Mouse (Mus musculus) telencephalon, adult 2 months (tissue): ENCODE results near the gene Ccndbp1.
"Not testable (repeated sequence)": the region's sequence is repeated elsewhere in the genome, so short reads cannot be mapped to it uniquely, and the experiment has no call there.

Experiments used
- DNase-seq: peaks from one replicate; pipeline ENCODE4 v3.0.0-alpha.2; 2011; ENCODE audit warnings: low read depth, low spot score

Gene Ccndbp1

DNA sequence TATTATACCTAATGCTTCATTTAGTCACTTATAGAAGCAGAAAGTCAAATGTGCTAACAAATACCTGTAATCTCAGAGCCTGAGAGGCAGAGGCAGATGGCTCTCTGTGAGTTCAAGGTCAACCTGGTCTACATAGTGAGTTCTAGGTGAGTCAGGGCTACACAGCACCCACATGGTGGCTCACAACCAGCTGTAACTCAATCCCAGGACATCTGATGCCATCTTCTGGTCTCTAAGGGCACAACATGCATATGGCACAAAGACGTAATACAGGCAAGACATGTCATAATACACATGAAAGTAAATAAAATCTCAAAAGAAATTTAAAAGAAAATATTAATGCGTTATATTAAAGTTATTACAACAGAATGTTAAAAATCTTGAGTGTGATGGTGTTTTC is 4.6 kb upstream of the Ccndbp1 start:
- no peak for DNase-seq

GRCm38 (mm10) chr2:121004018-121004811 is 4.0 kb upstream of the Ccndbp1 start:
- no peak for DNase-seq

- DNase-seq: no peak
Measured at GRCm38 (mm10) chr2:121006986-121007385, 1.2 kb upstream of the Ccndbp1 start.

DNA sequence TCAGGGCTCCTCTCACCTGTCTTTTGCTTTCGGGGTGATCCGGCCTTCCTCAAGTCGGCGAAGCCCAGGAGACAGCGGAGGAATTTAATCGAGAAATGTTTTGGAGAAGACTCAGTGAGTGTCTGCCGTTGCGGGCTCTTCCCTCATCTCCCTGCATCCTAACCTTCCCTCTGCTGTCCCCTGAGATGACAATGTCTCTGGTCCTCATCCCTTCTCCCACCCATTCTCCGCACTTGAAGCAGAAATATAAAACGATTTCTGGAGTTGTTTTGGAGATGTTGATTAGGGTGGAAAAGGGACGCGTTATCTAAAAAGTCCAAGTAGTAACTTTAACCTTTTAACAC is 433 bp downstream of the Ccndbp1 start:
- no peak for DNase-seq

GRCm38 (mm10) chr2:121009071-121009677 is 971 bp downstream of the Ccndbp1 start:
- no peak for DNase-seq

GRCm38 (mm10) chr2:121012676-121013075 is 4.5 kb downstream of the Ccndbp1 start:
- no peak for DNase-seq

- no peak for DNase-seq
Measured at GRCm38 (mm10) chr2:121015507-121015906, 7.3 kb downstream of the Ccndbp1 start.

DNA sequence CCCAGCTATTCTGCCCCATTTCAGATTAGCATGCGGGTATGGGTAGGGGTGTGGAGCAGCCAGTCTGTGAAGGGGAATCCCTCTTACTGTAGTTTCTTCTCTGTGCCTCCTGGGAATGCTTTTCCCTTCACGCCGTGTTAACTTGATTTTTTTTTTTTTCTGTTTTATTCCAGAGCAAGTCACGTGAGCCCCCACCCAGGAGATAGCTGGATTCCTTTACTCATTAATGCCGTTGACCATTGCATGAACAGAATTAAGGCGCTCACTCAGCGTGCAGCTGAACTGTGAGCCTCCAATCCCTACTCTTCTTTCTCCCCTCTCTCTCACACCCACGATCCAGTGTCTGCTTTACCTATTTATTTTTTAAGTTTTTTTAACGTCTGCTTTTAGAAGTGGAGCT is 8.0 kb downstream of the Ccndbp1 start:
- no peak for DNase-seq

- no peak for DNase-seq
Measured at GRCm38 (mm10) chr2:121017151-121017550, 8.9 kb downstream of the Ccndbp1 start.

DNA sequence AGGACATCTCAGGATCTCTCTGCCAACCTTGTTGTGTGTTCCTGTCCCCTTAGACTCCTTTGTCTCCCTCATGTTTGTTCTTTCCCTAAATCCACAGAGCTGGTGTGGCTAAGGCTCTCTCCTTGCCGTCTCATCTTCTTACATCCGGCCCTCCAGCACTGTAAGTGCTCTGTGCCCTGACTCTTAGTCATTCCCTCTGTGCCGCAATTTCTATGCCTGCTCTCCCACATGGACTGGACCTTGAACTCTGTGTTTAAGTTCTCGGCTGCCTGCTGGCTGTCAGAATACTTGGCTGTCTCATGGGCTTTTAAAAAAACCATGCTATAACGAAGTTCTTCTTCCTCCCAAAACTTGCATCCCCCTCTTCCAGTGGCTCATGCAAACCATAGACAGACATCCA is 14.7 kb downstream of the Ccndbp1 start:
- no peak for DNase-seq

DNA sequence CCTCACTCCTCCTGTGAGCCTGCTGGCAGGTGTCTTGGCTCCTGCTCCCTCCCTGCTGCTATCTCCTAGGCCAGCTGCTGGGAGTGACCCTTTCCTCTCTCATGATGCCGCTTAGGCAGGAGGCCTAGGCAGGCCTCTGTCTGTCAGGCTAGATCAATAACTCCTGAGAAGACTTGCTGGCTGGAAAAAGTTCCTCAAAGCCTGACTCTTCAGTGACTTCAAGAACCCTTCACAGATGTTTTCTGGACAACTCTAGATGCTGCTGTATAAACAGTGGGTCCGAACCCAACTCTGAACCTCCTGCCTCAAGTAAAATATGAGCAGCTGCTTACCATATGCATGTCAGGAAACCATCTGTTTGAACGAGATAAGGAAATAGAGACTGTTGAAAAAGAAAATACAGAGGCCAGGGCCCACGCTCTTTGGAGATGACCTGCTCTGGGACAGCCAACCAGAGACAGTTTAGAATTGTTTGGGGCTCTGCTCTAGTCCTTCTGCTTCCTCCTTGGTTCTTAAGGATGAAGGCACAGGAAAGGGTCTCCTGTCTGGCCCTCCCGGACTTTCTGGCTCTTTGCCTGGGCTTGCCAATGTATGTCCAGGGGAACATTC is 28.6 kb downstream of the Ccndbp1 start, which contains the start of gene Epb42:
Gene Epb42, minus strand, starts transcription at position 340 of the 609 bp plus-strand sequence.
- DNase-seq: no peak

GRCm38 (mm10) chr2:121038851-121039250 is 30.6 kb downstream of the Ccndbp1 start:
- DNase-seq: not testable (repeated sequence)

DNA sequence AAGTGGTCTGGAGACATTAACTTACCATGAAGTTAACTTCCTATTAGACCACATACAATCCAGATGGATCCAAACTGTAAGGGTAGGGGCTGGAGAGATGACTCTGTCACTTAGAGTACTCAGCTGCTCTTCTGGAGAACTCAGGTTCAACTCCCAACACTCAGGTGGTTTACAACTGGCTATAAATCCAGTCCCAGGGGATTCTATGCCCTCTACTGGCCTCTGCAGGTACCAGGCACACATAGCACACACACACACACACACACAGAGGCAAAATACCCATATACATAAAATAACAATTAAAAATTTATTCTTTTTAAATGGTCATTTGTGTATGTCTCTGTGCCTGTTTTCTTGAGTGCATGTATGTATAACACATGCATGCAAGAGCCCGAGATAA is 31.2 kb downstream of the Ccndbp1 start:
- DNase-seq: no peak

DNA sequence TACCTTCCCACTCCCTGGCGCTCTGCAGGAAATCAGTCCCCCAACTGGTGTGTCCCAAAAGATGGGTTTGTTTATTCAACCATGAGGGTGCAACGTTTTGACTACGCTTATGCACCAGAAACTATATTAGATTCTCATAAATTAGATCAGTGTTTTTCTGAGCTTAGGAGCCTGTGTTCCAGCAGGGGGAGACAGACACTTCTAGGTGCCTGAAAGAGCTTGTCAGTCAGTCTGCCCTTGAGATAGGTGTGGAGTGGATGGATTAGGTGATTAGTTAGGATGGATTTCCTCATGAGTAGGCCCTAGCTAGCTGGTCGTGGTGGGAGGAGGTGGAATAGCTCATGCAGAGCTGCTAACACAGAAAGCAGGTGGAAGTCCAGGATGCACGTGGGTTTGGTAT is 32.9 kb downstream of the Ccndbp1 start:
- peak; percentile 18 for DNase-seq

GRCm38 (mm10) chr2:121045653-121046052 is 37.5 kb downstream of the Ccndbp1 start:
- DNase-seq: no peak

DNA sequence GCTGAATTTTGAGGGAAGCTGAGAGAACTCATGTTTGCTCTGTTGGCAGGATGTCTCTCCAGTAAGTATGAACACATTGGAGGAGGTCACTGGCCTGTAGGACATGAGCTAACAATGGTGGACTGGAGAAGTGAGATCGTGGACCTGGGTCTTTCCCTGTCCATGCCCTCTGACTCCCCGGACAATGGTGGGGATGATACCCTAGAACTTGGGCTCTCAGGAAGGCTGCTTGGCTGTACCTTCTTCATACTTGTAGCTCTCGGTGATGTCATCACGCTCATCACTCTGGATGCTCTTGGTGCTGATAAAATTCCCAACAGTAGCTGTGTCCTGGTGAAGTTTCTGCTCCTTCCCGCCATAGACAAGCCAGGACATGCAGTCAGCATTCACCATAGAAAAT is 44.0 kb downstream of the Ccndbp1 start:
- DNase-seq: no peak

- DNase-seq: no peak
Measured at GRCm38 (mm10) chr2:121054060-121054459, 45.9 kb downstream of the Ccndbp1 start.

- no peak for DNase-seq
Measured at GRCm38 (mm10) chr2:121055915-121056314, 47.7 kb downstream of the Ccndbp1 start.

DNA sequence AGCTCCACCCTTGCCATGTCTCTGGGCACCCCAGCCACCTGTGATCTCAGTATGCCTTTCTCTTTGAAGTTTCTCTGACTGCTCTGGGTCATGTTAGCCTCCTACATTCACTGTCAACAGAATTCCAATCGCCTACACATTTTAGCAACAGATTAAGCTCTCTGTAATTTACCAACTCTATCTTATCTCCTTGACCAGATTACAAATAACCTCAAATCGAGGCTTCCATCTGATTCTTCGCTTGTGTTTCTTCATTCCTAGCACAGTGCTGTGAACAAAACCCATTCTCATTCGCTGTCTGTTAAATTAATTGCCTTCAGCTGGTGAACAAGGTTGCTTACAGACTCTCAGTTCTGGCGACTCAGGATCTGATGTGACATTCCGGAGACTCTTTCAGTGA is 49.8 kb downstream of the Ccndbp1 start:
- DNase-seq: no peak

DNA sequence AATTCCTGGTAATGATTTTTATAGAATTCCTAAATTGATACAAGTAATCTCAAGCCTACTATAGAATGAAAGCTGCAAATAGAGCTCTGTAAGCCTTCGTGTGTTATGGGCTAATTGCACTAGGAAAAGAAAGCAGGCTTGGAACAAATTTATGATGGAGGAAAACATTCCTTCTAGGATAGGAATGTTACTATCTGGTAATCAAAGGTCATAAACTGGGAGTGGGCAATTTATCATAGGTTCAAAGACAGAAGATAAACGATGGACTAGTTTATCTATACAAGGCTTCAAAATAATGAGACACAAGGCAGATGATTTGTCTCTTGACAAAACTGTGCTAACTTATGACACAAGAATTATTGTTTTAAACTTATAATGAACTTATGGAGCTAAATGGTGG is 53.1 kb downstream of the Ccndbp1 start:
- no peak for DNase-seq
